In genomic region chr9:65903419-65903818, GRCm38 (mm10) we compare ENCODE assay signal across 13 mouse cellular contexts. TPM values are rescaled to one million over a fixed set of nuclear protein-coding genes. Genes with fewer than 3 reads are reported as not detected.
A peak's percentile ranks its signal among the peaks of the same experiment; 100 is the strongest.
DNase-seq lines count a peak whose midpoint lies in the region; TF ChIP-seq lines count a peak whose summit lies in the region.
"Had no signal": no experiment of that assay in that cellular context is flagged by ENCODE, and none has a peak within 500 bp of the region (broad histone marks: within the 10 kb centered on the region; RNA-seq: fewer than 3 reads in every experiment).

No protein-coding gene starts in this region.

- H3K4me3 ChIP-seq in layer of hippocampus, adult 2 months = no peak overlapping the region
- H3K4me3 ChIP-seq: embryonic facial prominence, embryonic 12.5 days had no signal

- DNase-seq in layer of hippocampus, adult 2 months (ENCODE audit: low spot score in 2 of 2) = no peak
- DNase-seq in layer of hippocampus, adult 18-20 months (ENCODE audit: low spot score in 2 of 2) = no peak
- DNase-seq in A20 (ENCODE audit: low read depth, low spot score) = peak; percentile 51
- peak; percentile 25 for DNase-seq in ES-CJ7 (ENCODE audit: low read depth, low spot score)
- DNase-seq in induced T-regulatory cell, adult 2 months (ENCODE audit: low read depth) = peak; percentile 34
- no peak for DNase-seq in adrenal gland, postnatal 4 days (ENCODE audit: low spot score in 2 of 2)
- no peak for DNase-seq in urinary bladder, adult 2 months (ENCODE audit: low spot score)
- DNase-seq: adrenal gland, postnatal 36 days; cerebellum, adult 2 months; heart, adult 18-20 months; kidney, postnatal 14 days; lung, postnatal 10 days had no signal

- H3K27ac ChIP-seq in layer of hippocampus, adult 2 months = no peak overlapping the region
- H3K27ac ChIP-seq: embryonic facial prominence, embryonic 12.5 days had no signal

- TF ChIP-seq CTCF in layer of hippocampus, adult 2 months (conservative IDR thresholded peaks at IDR 0.05) = peak; percentile 58

RNA-seq across cellular contexts. Expression of gene Trip4, which starts 5.2 kb away (rescaled TPM):
- total RNA-seq in layer of hippocampus, adult 2 months (2021) = 10 to 100 TPM; 39.0 to 41.2 TPM
- 10 to 100 TPM; 36.9 to 42.2 TPM for total RNA-seq in layer of hippocampus, adult 18-20 months (2021)
- 10 to 100 TPM; 40.0 to 40.7 TPM for total RNA-seq in adrenal gland, postnatal 4 days (2021)
- 19.4 and 21.2 TPM in 2 replicates for polyA plus RNA-seq in urinary bladder, adult 2 months (2012; rRNA removed)

RNA-seq across cellular contexts. Expression of gene Csnk1g1, which starts 5.3 kb away (rescaled TPM):
- 10 to 100 TPM; 41.6 to 44.0 TPM for total RNA-seq in layer of hippocampus, adult 2 months (2021)
- total RNA-seq in layer of hippocampus, adult 18-20 months (2021) = 10 to 100 TPM; 38.1 to 40.1 TPM
- 10 to 100 TPM; 30.3 to 33.1 TPM for total RNA-seq in adrenal gland, postnatal 4 days (2021)
- 11.2 and 12.3 TPM in 2 replicates for polyA plus RNA-seq in urinary bladder, adult 2 months (2012; rRNA removed)

RNA-seq across cellular contexts. Expression of gene Pclaf, which starts 13.4 kb away (rescaled TPM):
- total RNA-seq in layer of hippocampus, adult 2 months (2021) = under 1 TPM; 0.64 to 0.97 TPM
- not detected for total RNA-seq in layer of hippocampus, adult 18-20 months (2021)
- total RNA-seq in adrenal gland, postnatal 4 days (2021) = 10 to 100 TPM; 32.7 to 40.6 TPM
- 1.8 and 3.1 TPM in 2 replicates for polyA plus RNA-seq in urinary bladder, adult 2 months (2012; rRNA removed)

Comparison
In these comparisons a context has a peak if more than half of its experiments do, and no peak if none do; other contexts are left out.
1. DNase-seq: peak in A20 (single experiment), ES-CJ7 (single experiment) and induced T-regulatory cell, adult 2 months (single experiment); none in layer of hippocampus, adult 2 months (0 of 2), layer of hippocampus, adult 18-20 months (0 of 2), adrenal gland, postnatal 4 days (0 of 2) and urinary bladder, adult 2 months (single experiment).
2. RNA of gene Pclaf, which starts 13.4 kb away (total RNA-seq): 32.7 to 40.6 TPM in adrenal gland, postnatal 4 days; 0.64 to 0.97 TPM in layer of hippocampus, adult 2 months and not detected in layer of hippocampus, adult 18-20 months; every median in the first group is over 10 times any median in the second.